Mouse (Mus musculus) forebrain, embryonic 13.5 days (tissue): ENCODE data around the gene Dnmbp. TPM values are rescaled to one million over a fixed set of nuclear protein-coding genes. Genes with fewer than 3 reads are reported as not detected.
A peak's percentile ranks its signal among the peaks of the same experiment; 100 is the strongest.

Experiments
- ATAC-seq: fragments of 200-750 bp; cut with Nextera tagmentation; 2 replicates; pipeline ENCODE4 v1.8.0; 2017
- H3K27ac ChIP-seq: fragments of 300-500 bp; sonication (generic); 2 replicates; pipeline ENCODE4 v1.5.1; 2015; ENCODE audit warnings: inconsistent platforms, mild to moderate bottlenecking, moderate library complexity
- H3K27me3 ChIP-seq: fragments of 300-500 bp; sonication (generic); 2 replicates; pipeline ENCODE4 v1.6.1; 2015; ENCODE audit warnings: mild to moderate bottlenecking, inconsistent platforms
- H3K36me3 ChIP-seq: fragments of 300-500 bp; sonication (generic); 2 replicates; pipeline ENCODE4 v1.6.1; 2015; ENCODE audit warnings: mild to moderate bottlenecking, inconsistent platforms; ENCODE audit not compliant: poor library complexity, severe bottlenecking
- H3K4me1 ChIP-seq: fragments of 300-500 bp; sonication (generic); 2 replicates; pipeline ENCODE4 v1.6.1; 2015; ENCODE audit warnings: inconsistent platforms
- H3K4me2 ChIP-seq: fragments of 300-500 bp; sonication (generic); 2 replicates; pipeline ENCODE4 v1.6.1; 2015; ENCODE audit warnings: inconsistent platforms, mild to moderate bottlenecking, moderate library complexity
- H3K4me3 ChIP-seq: fragments of 300-500 bp; sonication (generic); 2 replicates; pipeline ENCODE4 v1.5.1; 2015; ENCODE audit warnings: mild to moderate bottlenecking, inconsistent platforms
- H3K9ac ChIP-seq: fragments of 300-500 bp; sonication (generic); 2 replicates; pipeline ENCODE4 v1.6.1; 2015; ENCODE audit warnings: mild to moderate bottlenecking, inconsistent platforms
- H3K9me3 ChIP-seq: fragments of 300-500 bp; sonication (generic); replicated peaks from 2 replicates; pipeline ENCODE4 v1.6.1; 2016; ENCODE audit warnings: inconsistent platforms
- WGBS: fragments of 180-500 bp; shearing (Covaris S2); methylation state at CpG from one replicate; pipeline ENCODE4 v1.1.7; 2015; 5-methylcytosine and 5-hydroxymethylcytosine counted together
- polyA plus RNA-seq: library from polyadenylated mRNA; unstranded; fragments of >200 nt; fragmentation: Nextera tagmentation; extraction: Ambion mirVana; gene quantifications from 2 replicates; pipeline ENCODE4 v1.2.1, GENCODE M21; 2015

Dnmbp gene
- polyA plus RNA-seq, 1 experiment from 2014 or later: 11.6 TPM

DNA sequence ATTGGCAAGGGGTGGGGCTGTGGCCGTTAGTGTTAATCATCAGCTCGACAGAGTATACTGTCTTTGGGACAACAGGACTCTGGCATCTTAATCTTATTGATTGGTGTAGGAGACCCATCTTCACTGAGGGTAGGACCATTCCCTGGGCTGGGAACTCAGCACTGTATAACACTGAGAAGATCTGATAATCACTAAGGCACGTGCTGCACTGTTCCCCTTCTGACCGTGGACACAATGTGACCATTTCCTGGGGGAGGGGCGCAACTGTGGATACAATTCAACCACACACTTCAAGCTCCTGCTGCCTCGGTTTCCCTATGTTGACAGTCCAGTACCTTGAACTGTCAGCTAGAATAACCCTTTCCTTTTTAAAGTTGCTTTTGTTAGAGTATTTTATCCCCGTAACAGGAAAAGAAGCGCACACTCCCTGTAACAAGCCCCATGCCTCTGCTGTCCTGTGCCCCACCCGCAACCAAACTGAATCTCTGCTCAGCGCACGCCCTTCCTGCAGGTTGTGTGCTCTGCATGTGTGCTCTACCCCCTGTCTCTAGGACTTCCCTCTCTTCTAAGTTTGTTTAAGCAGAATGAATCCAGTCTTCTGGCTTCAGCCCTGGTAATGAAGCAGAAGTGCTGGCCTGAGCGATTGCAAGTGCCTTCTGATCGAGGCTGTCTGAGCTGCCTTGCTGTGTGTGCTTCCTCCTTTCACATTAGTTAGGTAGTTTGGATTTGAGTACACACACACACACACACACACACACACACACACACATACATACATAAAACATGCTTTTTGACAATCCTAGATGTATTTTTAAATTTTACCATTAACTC is 55.1 kb downstream of the Dnmbp start:
- H3K9me3 ChIP-seq: no peaks in the 10 kb centered on the region
- no peak overlapping the region for H3K4me3 ChIP-seq
- no peak for ATAC-seq
- 76% methylated on average over 13 of the region's 13 CpGs for WGBS
- H3K9ac ChIP-seq: no peak overlapping the region
- no peaks in the 10 kb centered on the region for H3K36me3 ChIP-seq
- H3K27me3 ChIP-seq: no peaks in the 10 kb centered on the region
- H3K4me2 ChIP-seq: no peak overlapping the region
- peaks cover 16% of the 10 kb centered on the region for H3K4me1 ChIP-seq
- no peak overlapping the region for H3K27ac ChIP-seq

DNA sequence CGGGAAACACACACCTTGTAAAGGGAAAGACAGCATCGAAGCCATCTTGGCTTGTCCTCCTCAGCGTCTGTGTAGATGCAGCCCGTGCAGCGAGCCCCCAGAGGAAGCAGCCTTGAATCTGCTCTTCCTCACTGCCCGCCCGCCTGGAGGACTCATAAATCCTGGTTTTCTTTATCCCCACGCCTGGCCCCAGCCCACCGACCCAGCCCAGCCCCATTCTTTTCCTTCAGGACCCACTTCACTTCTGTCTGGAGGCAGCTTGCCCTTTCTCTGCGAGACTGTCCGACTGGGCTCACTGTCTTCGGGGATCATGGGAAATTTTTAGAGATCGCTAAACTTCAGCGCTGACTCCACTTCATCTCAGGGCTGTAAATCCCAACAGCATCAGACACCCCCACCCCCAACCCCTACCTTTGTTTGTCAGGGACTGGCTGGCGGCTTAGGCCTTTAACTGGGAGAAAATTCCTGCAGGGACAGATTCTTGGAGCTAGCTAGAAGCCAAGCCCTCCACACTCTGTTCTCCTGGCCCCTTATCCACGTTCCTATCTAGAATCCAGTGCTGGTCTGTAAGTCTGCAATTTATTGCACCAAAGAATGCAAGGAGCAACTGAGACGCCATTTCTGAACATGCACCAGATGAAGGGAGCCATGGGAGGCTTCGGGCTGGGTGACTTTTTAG is 57.0 kb downstream of the Dnmbp start:
- peak; percentile 46; the same call in 1 of the 2 replicates for ATAC-seq
- peak overlapping the region; percentile 18 for H3K4me3 ChIP-seq
- no peaks in the 10 kb centered on the region for H3K36me3 ChIP-seq
- peaks cover 32% of the 10 kb centered on the region for H3K4me1 ChIP-seq
- WGBS: 17% methylated on average over 18 of the region's 18 CpGs
- H3K4me2 ChIP-seq: peak overlapping the region; percentile 48
- H3K9me3 ChIP-seq: no peaks in the 10 kb centered on the region
- H3K9ac ChIP-seq: peak overlapping the region; percentile 50; the same call in 1 of the 2 replicates
- H3K27ac ChIP-seq: no peak overlapping the region
- H3K27me3 ChIP-seq: no peaks in the 10 kb centered on the region

DNA sequence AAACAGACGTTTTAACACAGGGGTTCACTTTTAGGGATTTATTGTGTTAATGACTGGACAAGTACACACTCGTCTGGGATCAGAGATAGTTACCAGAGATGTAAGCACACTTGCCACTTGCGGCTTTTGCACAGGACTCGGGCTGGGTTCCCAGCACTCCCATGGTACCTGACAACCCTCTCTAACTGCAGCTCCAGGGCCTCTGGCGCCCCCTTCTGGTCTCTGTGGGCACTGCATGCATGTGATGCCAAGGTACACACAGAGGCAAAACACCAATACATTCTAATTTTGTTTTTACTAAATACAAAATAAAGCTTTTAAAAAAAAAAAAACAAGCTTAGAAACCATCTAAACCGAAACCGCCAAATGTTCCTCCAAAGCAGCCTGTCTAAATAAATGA is 58.4 kb downstream of the Dnmbp start:
- WGBS: 88% methylated on average over 7 of the region's 7 CpGs
- no peaks in the 10 kb centered on the region for H3K9me3 ChIP-seq
- H3K27me3 ChIP-seq: no peaks in the 10 kb centered on the region
- H3K36me3 ChIP-seq: no peaks in the 10 kb centered on the region
- no peak overlapping the region for H3K4me2 ChIP-seq
- H3K4me3 ChIP-seq: no peak overlapping the region
- ATAC-seq: no peak
- H3K9ac ChIP-seq: no peak overlapping the region
- peaks cover 46% of the 10 kb centered on the region for H3K4me1 ChIP-seq
- H3K27ac ChIP-seq: no peak overlapping the region

DNA sequence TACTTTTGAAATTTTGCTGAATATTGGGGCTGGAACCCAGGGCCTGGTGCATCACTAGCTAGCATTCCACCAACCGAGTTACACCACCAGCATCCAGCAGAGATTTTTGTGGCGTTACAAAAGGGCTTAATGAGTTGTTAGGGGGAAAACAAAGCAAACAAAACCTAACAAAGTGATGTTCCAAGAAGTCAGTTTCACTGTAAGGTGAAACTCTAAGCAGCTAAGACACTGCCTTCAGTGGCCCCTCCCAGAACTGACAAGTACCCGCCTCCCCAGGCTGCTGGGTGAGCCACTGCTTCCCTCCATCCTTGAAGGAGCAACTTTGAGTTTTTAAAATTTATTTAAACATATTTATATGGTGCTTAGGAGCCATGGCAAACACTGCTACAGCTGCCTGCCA is 59.6 kb downstream of the Dnmbp start:
- Histone ChIP-seq H3K4me3 (no peak overlapping the region), H3K4me1 (peaks cover 57% of the 10 kb centered on the region), H3K4me2 (no peak overlapping the region), H3K36me3 (no peaks in the 10 kb centered on the region), H3K27ac (no peak overlapping the region), H3K9ac (no peak overlapping the region), H3K27me3 (no peaks in the 10 kb centered on the region), H3K9me3 (no peaks in the 10 kb centered on the region)
- 16% methylated on average over 3 of the region's 3 CpGs for WGBS
- ATAC-seq: no peak

DNA sequence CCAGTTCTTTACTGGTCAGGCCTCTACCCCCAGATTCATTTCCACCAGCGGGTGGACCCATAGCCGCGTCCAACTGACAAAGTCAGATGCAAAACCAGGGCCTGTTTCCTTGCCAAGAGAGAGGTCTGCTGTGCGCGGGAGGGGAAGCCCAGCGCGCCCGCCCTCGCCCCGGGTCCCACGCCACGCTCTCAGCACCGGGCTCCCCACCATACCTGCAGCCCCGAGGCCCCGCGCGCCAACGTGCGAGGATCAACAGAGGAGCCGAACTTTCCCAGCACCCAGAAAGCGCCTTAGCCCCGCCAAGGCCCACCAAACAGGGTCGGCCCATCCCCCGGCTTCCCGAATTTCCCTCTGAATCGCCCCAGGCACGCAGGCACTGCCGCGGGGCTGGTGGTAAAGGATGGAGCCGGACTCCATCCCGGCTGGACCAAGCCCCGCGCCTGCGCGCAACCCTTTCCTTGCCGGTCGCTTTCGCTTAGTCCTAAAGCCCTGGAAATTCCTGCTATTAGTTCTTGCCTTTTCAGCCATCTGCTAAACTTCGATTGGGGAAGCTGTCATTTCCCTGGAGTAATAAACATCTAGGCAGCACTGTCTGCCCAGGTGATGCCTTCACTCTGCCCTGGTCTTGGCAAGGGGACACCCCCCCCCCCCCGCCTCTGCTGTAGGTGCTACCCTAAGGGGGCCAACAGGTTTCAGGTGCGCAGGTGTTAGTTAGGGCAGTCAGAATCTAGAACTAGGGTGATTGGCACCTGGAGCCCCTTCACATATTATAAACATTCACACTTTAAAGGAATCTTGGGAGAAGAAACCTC is 60.4 kb downstream of the Dnmbp start:
- peak overlapping the region; percentile 80 for H3K4me2 ChIP-seq
- H3K27me3 ChIP-seq: no peaks in the 10 kb centered on the region
- peaks cover 57% of the 10 kb centered on the region for H3K4me1 ChIP-seq
- H3K4me3 ChIP-seq: peak overlapping the region; percentile 73
- ATAC-seq: peak; percentile 92
- peaks cover 3% of the 10 kb centered on the region for H3K36me3 ChIP-seq
- no peaks in the 10 kb centered on the region for H3K9me3 ChIP-seq
- H3K9ac ChIP-seq: peak overlapping the region; percentile 85
- 2% methylated on average over 41 of the region's 41 CpGs for WGBS
- peak overlapping the region; percentile 91 for H3K27ac ChIP-seq

DNA sequence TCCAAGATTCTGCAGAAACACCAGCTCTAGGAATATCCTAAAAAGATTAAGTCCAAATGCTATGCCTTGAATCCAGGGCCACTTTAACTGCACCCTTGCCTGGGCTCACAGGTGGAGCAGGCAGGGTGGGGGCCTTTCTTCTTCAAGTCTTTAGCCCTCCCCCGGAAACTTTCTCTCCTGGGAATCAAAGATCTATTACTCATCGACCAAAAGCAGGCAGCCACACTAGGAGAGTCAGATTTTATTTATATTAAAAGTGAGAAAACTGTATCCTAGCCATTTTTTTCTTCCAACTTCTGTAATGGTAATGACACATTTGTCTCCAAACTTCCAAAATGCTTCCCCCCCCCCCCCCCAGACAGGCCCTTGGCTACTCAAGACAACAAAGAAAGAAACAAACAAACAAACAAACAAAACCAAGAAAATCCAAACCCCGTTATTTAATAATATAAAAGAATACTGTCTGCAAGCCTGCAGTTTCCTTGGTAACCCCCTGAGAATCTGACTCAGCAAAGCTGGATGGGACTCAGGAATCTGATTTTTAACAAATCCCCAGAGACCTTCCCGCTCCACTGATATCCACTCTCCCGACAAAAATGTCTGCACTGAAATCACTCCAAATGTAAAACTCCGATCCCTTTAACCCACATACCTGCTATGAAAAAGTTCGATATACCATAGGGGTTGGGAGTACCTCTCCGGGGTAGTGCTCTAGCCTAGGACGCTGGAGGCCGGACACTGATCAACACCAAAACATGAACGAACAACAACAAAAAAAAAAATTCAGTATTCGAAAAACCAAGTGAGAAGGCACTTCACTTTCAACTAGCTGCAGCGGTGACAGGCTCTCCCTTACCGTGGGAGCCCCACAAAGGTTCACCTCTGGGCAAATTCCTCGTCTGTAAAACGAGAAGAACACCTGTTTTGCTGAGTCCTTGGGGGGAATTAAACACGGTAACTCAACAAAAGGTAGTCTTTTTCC is 61.6 kb downstream of the Dnmbp start:
- ATAC-seq: no peak
- peak overlapping the region; percentile 73 for H3K4me3 ChIP-seq
- H3K4me2 ChIP-seq: peak overlapping the region; percentile 80
- no peaks in the 10 kb centered on the region for H3K27me3 ChIP-seq
- peak overlapping the region; percentile 91 for H3K27ac ChIP-seq
- H3K9ac ChIP-seq: peak overlapping the region; percentile 85
- peaks cover 55% of the 10 kb centered on the region for H3K4me1 ChIP-seq
- WGBS: 5% methylated on average over 17 of the region's 17 CpGs
- H3K36me3 ChIP-seq: peaks cover 14% of the 10 kb centered on the region
- H3K9me3 ChIP-seq: no peaks in the 10 kb centered on the region

DNA sequence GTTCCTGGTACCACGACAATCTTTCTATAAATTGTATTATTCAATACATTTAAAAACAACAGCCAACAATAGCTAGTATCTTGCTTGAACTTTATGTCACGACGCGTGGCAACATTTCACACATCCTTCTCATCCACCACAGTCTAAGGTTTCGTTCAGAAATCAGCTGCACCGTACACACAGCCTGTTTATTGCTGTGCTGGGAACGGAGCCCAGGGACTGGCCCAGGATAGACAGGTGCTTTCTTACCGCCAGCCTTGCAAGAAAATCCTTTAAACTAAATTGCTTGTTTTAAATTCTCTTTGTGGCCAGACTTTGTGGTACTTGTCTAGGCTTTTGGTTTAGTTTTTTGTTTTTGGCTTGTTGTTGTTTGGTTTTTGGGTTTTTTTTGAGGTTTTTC is 62.6 kb downstream of the Dnmbp start:
- Histone ChIP-seq H3K9ac (no peak overlapping the region), H3K4me1 (peaks cover 47% of the 10 kb centered on the region), H3K9me3 (no peaks in the 10 kb centered on the region), H3K27ac (no peak overlapping the region), H3K4me3 (no peak overlapping the region), H3K36me3 (peaks cover 24% of the 10 kb centered on the region), H3K4me2 (peak overlapping the region; percentile 11), H3K27me3 (no peaks in the 10 kb centered on the region)
- WGBS: 69% methylated on average over 8 of the region's 8 CpGs
- no peak for ATAC-seq

DNA sequence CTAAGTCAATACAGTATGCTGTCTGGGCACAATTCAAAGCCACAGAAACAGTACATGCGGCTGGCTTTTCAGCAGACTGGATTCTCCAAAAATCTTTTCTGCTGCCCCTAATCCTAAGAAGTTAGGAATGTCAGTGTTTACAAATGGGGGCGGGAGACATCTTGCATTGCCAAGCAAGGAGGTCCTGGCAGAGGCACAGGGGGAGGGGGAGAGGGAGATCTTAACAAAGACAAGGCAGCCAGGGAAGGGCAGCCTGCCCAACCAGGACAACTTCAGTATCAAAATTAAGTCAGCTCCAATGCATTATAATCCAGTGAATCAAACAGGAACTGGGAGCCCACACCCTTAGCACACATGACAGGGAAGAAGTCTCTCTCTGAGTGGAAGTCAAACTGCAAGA is 64.0 kb downstream of the Dnmbp start:
- no peak for ATAC-seq
- Histone ChIP-seq H3K36me3 (peaks cover 38% of the 10 kb centered on the region), H3K4me2 (peak overlapping the region; percentile 3; the same call in 1 of the 2 replicates), H3K9ac (0 out of 2 replicates have a peak overlapping the region, but pooled peaks have one; percentile 9), H3K27me3 (no peaks in the 10 kb centered on the region), H3K4me1 (peaks cover 47% of the 10 kb centered on the region), H3K27ac (no peak overlapping the region), H3K9me3 (no peaks in the 10 kb centered on the region), H3K4me3 (no peak overlapping the region)
- WGBS: 14% methylated on average over 2 of the region's 2 CpGs

DNA sequence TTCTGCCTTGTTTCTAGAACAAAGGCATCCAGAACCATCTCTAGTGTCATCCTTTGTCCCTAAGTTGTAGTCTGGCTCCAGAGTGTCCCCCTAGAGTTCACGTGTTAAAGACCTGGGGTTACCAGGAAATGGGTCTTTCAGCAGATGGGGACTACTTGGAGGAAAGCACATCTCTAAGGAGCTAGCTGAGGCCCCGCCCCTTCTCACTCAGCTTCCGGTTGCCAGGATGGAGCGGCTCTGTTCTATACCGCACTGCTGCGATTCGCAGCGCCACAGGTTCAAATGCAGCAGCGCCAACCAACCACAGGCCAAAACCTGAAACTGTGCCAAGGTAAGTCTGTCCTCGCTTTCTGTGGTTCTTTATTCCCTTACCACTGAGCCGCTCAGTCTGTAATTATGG is 65.6 kb downstream of the Dnmbp start:
- Histone ChIP-seq H3K4me3 (no peak overlapping the region), H3K4me2 (no peak overlapping the region), H3K9ac (no peak overlapping the region), H3K27me3 (no peaks in the 10 kb centered on the region), H3K4me1 (peaks cover 38% of the 10 kb centered on the region), H3K27ac (no peak overlapping the region), H3K9me3 (no peaks in the 10 kb centered on the region), H3K36me3 (peaks cover 54% of the 10 kb centered on the region)
- 91% methylated on average over 11 of the region's 11 CpGs for WGBS
- ATAC-seq: no peak

DNA sequence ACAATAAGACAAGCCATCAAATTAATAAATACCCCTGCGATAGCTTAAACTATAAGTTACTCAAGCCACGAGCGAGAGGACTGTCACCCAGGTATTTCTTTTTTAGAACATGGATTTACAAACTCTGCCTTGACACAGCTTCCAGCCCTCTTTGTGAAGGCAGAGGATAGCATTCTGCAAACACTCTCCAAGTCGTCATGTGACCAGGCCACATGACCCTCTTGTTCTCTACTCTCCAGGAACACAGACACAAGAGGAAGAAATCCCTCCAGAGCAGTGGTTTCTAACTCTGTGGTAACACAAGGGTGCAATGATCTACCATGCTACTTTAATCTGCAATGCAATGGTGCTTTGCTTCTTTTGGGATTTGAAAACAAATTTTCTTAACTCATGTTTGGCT is 69.6 kb downstream of the Dnmbp start:
- H3K9ac ChIP-seq: no peak overlapping the region
- no peaks in the 10 kb centered on the region for H3K27me3 ChIP-seq
- no peak overlapping the region for H3K4me3 ChIP-seq
- no peaks in the 10 kb centered on the region; the same call in 1 of the 2 replicates for H3K4me1 ChIP-seq
- H3K9me3 ChIP-seq: no peaks in the 10 kb centered on the region
- 91% methylated on average over 4 of the region's 4 CpGs for WGBS
- ATAC-seq: no peak
- H3K27ac ChIP-seq: no peak overlapping the region
- H3K4me2 ChIP-seq: no peak overlapping the region
- peaks cover 90% of the 10 kb centered on the region for H3K36me3 ChIP-seq

DNA sequence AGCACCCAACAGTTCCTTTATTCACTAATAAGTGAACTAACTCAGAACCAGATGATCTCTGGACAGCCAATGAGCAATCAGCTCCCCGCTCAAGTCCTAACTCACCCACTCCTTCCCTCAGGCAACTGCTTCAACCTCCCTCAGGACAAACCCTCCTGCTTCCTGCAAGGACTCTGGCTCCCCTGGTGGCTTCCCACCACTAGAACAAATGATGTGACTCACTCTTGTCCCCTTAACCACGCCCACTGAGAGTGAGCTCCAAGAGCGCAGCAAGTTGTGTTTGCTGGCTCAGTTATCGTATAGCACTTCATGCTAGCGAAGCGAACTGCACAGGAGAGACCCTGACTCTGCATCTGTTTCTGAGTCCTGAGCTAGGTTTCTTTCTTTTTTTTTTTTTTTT is 82.6 kb downstream of the Dnmbp start:
- Histone ChIP-seq H3K9me3 (no peaks in the 10 kb centered on the region; the same call in 1 of the 2 replicates), H3K27ac (no peak overlapping the region), H3K4me3 (no peak overlapping the region), H3K4me2 (no peak overlapping the region), H3K36me3 (peaks cover 76% of the 10 kb centered on the region), H3K4me1 (no peaks in the 10 kb centered on the region), H3K27me3 (no peaks in the 10 kb centered on the region), H3K9ac (no peak overlapping the region)
- no peak for ATAC-seq
- 85% methylated on average over 6 of the region's 6 CpGs for WGBS
